Mouse (Mus musculus) inflammation-experienced regulatory T-cells, adult 6 months (primary cell): ENCODE results near the gene Ipo11. TPM values are rescaled to one million over a fixed set of nuclear protein-coding genes. Genes with fewer than 3 reads are reported as not detected.
"Not testable (repeated sequence)": the region's sequence is repeated elsewhere in the genome, so short reads cannot be mapped to it uniquely, and the experiment has no call there.

ENCODE experiments used
- ATAC-seq: one replicate; pipeline ENCODE4 v1.8.0; 2017
- polyA plus RNA-seq, 3 experiments: library from polyadenylated mRNA; unstranded; fragments of 100-300 nt; shearing (Covaris generic); gene quantifications; one replicate each; pipeline ENCODE4 v1.2.1; 2017

Gene Ipo11
- 10 to 100 TPM; 24.8 to 35.1 (median 34.1) TPM for polyA plus RNA-seq

- ATAC-seq = peak; percentile 96
Measured at GRCm38 (mm10) chr13:106936256-106937137, at the start of gene Ipo11. Gene Ipo11, minus strand, starts transcription at chr13:106936958.

- ATAC-seq = no peak
Measured at GRCm38 (mm10) chr13:106961496-106961895, 24.7 kb upstream of the Ipo11 start.

GRCm38 (mm10) chr13:106960557-106960956, 23.8 kb upstream of the Ipo11 start:
- no peak for ATAC-seq

- no peak for ATAC-seq
Measured at GRCm38 (mm10) chr13:106958286-106958685, 21.5 kb upstream of the Ipo11 start.

GRCm38 (mm10) chr13:106957554-106957953, 20.8 kb upstream of the Ipo11 start:
- peak; percentile 14 for ATAC-seq

GRCm38 (mm10) chr13:106954880-106955279, 18.1 kb upstream of the Ipo11 start:
- no peak for ATAC-seq

GRCm38 (mm10) chr13:106947583-106947982, 10.8 kb upstream of the Ipo11 start:
- ATAC-seq = no peak

- ATAC-seq = peak; percentile 98
Measured at GRCm38 (mm10) chr13:106946594-106947540, 10.1 kb upstream of the Ipo11 start, which contains the start of gene Dimt1. Gene Dimt1, plus strand, starts transcription at chr13:106947127.

- no peak for ATAC-seq
Measured at GRCm38 (mm10) chr13:106945518-106945917, 8.8 kb upstream of the Ipo11 start.

GRCm38 (mm10) chr13:106942721-106943120, 6.0 kb upstream of the Ipo11 start:
- no peak for ATAC-seq

GRCm38 (mm10) chr13:106941211-106941976, 4.6 kb upstream of the Ipo11 start:
- ATAC-seq = no peak

- no peak for ATAC-seq
Measured at GRCm38 (mm10) chr13:106937138-106937472, 347 bp upstream of the Ipo11 start.

GRCm38 (mm10) chr13:106935871-106936255, 895 bp downstream of the Ipo11 start:
- ATAC-seq = no peak

- no peak for ATAC-seq
Measured at GRCm38 (mm10) chr13:106929201-106929600, 7.6 kb downstream of the Ipo11 start.

GRCm38 (mm10) chr13:106928296-106928695, 8.5 kb downstream of the Ipo11 start:
- ATAC-seq = no peak

- ATAC-seq = not testable (repeated sequence)
Measured at GRCm38 (mm10) chr13:106925921-106926320, 10.8 kb downstream of the Ipo11 start.

GRCm38 (mm10) chr13:106918322-106919050, 18.3 kb downstream of the Ipo11 start:
- peak; percentile 64 for ATAC-seq

- no peak for ATAC-seq
Measured at GRCm38 (mm10) chr13:106913125-106913736, 23.5 kb downstream of the Ipo11 start.

GRCm38 (mm10) chr13:106910096-106910495, 26.7 kb downstream of the Ipo11 start:
- ATAC-seq = no peak

- ATAC-seq = no peak
Measured at GRCm38 (mm10) chr13:106907273-106907672, 29.5 kb downstream of the Ipo11 start.

GRCm38 (mm10) chr13:106905154-106905553, 31.6 kb downstream of the Ipo11 start:
- ATAC-seq = not testable (repeated sequence)
